Mouse (Mus musculus): Measurements from ENCODE around the gene Myadm. TPM values are rescaled to one million over a fixed set of nuclear protein-coding genes. Genes with fewer than 3 reads are reported as not detected.

Myadm gene
- total RNA-seq, 2 experiments from 2014 or later = 55.9 to 68.6 TPM

DNA sequence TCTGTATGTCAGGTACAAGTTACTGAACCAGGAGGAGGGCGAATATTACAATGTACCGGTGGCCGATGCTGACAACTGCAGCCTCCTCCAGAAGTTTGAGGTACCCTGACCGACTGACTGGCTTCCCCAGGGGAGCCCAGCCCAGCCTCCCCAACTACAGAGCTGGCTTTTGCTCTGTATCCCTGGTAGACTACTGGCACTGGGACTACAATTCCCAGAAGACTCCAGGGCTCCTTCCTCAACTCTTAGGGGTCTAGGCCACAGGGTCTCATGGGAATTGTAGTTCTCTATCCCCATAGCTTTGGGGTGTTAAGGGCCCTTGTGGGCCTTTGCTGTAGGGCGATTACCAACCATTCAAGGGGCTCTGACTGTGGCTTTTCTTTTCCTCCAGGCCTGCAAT, 25.2 kb downstream of the Myadm start:
- no peak for DNase-seq (ENCODE audit: low spot score in 2 of 2)

DNA sequence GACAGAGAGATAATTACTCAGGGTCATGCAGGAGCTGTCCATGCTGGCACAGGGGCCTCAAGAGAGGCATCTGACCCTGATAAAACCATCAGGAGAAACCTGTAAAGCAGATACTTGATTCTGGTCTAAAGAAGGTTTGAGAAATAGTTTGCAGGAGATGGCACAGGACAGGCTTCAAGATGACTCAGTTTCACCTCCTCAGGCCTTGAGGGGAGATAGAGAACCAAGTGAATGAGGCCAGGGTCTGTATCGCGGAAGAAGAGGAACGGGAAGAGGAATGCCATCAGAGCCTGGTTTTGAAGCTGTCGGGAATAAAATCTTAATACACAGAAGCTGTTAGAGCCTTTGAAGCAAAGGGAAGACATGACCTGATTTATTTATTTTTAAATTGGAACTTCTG, 28.8 kb downstream of the Myadm start:
- DNase-seq (ENCODE audit: low spot score in 2 of 2) = no peak

DNA sequence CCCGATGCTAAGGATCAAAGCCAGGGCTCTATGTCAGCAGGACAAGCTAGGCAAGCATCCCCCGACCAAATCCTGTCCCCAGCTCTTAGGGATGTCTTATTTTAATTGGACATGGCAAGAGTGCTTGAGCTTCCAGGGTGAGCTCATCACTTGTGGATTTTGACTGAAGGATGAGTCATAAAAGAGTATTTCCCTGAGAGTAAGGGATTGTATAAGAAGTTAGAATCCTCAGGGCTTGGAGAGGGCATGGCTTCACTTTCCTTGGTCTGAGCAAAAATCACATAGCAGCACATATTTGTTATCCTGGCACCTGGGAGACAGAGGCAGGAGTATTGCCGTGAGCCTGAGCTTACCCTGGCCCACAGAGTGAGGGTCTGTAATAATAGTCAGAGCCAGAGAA, 32.0 kb downstream of the Myadm start:
- no peak for DNase-seq (ENCODE audit: low spot score in 2 of 2)

GRCm38 (mm10) chr7:3323826-3324225, 34.9 kb downstream of the Myadm start:
- no peak for DNase-seq (ENCODE audit: low spot score in 2 of 2)

GRCm38 (mm10) chr7:3327961-3328360, 39.1 kb downstream of the Myadm start:
- DNase-seq (ENCODE audit: low spot score in 2 of 2) = no peak

DNA sequence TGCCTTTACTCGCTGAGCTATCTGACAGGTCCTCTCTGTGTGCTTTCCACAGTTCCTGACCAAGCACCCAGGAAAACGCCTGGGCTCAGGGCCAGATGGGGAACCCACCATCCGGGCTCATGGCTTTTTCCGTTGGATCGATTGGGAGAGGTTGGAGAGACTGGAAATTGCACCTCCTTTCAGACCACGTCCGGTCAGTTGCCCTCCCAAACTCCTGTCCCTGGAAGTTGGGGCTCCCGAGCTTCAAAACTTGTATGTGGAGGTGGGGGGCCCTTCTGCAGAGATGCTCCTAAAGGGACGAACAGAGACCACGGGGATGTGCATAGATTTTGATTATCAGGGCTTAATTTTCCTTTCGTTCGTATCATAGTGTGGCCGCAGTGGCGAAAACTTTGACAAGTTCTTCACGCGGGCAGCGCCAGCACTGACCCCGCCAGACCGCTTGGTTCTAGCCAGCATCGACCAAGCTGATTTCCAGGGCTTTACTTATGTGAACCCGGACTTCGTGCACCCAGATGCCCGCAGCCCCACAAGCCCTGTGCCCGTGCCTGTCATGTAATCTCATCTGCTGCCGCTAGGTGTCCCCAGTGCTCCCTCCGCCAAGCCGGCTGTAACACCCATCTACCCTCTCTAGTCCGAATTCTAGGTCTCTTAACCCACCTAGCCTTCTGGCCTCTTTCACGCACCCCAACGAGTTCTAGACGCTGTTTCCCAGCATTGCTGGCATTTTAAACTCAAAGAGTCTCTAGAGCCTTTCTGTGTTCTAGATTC, 41.1 kb downstream of the Myadm start:
- DNase-seq (ENCODE audit: low spot score in 2 of 2) = peak; percentile 78 to 86

DNA sequence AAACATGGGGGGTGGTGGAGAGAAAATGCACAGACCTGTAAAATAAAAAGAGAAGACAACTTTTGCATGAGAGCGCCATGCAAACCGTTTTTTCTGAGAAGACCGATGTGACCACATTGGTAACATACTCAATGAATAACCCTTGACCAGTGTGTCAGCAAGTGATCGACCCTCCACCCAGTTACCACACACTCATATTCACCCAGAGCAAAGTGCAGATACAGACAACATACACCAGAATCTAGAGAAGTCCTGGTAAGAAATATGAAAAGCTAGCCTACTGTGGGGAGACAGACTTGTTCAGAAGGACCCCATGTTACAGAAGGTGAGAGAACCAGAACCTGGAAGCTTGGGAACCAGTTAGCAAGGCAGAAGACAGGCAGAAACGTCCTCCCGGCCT, 42.3 kb downstream of the Myadm start:
- no peak for DNase-seq (ENCODE audit: low spot score in 2 of 2)

DNA sequence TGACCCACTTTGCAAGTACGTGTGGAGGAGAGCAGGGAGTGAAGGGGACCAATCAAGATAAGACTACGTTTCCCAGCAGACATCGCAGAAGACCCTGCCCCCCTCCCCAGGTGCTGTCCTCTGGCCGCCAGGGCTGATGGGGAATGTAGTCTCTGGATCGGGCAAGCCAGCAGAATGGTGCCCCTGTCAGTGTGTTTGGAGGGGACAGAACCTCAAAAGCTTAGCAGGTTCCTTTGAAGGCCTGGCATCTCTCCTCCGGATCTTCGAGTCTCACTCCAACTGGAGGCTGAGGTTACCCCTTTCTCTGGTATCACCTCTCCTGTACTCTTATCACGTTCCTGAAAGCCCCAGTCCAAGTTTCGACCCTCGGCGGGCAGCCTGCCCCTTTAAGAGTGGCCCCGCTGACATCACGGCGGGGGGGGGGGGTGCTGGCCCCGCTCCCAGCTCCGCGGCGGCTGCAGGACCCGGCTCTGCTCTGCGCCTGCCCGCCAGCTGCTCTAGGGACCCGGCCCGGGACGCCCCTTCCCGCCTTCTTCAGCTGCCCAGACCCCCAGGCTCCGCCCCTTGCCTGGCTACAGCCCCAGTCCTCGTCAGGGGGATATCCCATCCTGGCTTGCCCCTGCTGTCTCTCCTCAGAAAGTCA, 42.8 kb downstream of the Myadm start:
- peak in 1 of 2 experiments; percentile 39 for DNase-seq (ENCODE audit: low spot score in 2 of 2)

DNA sequence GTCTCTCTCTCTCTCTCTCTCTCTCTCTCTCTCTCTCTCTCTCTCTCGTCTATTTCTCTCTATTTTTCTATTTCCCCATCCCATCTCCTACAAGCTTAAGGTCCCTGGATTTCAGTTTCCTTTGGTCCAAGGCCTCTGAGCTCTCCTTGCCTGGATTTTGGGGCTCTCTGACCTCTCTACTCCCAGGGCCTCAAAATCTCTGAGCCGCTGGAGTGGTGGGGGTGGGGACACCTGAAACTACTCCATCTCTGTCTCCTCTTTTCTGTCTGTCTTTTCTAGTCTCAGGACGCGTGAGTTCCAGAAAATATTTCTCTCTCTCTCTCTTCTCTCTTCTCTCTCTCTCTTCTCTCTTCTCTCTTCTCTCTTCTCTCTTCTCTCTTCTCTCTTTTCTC, 43.3 kb downstream of the Myadm start:
- DNase-seq (ENCODE audit: low spot score in 2 of 2) = no peak

- DNase-seq (ENCODE audit: low spot score in 2 of 2) = no peak
These were observed 44.0 kb downstream of the Myadm start, which contains the start of gene Cacng7 for GRCm38 (mm10) chr7:3332619-3333521. Cacng7 (plus strand) TSS chr7:3332955.

- DNase-seq (ENCODE audit: low spot score in 2 of 2) = no peak
These were observed 44.7 kb downstream of the Myadm start for GRCm38 (mm10) chr7:3333542-3333941.

DNA sequence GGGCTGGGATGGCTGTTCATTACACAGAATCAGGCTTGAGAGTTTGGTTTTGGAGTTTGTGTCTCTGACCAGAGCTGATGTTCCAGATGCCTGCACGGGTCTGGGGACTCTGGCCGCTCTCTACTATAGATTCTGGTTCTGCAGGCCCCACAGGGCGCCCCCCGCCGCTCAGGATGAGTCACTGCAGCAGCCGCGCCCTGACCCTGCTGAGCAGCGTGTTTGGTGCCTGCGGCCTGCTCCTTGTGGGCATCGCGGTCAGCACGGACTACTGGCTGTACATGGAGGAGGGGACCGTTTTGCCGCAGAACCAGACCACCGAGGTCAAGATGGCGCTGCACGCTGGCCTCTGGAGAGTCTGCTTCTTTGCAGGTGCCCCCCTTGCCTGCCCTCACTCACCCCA, 47.5 kb downstream of the Myadm start:
- DNase-seq (ENCODE audit: low spot score in 2 of 2) = no peak

GRCm38 (mm10) chr7:3338286-3338935, 49.5 kb downstream of the Myadm start:
- no peak for DNase-seq (ENCODE audit: low spot score in 2 of 2)

DNA sequence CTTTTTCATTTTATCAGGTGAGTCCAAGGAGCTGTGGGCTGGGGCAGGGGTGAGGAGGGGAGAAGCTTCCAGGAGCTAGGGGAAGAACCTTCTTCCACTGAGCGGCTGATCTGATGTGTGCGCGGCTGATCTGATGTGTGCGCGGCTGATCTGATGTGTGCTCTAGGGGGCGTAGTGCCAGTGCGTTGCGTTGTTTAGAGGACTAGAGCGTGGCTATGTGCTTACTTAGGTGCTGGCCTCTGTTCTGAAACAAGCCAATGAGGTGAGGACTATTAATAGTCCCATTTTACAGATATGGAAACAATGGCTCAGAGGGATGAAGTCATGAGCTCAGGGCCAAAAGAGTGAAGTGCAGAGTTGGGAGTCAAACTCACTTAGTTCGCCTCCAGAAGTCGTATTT, 50.1 kb downstream of the Myadm start:
- no peak for DNase-seq (ENCODE audit: low spot score in 2 of 2)

DNA sequence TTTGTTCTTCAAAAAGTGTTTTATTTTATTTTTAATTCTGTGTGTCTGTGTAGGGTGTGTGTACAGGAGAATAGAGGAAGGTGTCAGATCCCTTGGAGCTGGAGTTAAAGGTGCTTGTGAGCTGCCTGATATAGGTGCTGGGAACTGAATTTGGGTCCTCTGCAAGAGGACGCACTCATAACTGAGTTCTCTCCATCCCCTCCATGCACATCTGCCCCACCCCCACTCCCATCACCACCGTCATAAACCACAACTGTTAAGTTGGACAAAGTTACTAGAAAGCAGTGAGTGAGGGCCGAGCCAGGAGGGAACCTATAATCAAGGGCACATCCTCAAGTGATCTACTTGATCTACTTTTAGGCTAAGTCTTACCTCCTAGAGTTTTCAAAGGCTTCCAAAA, 55.0 kb downstream of the Myadm start:
- DNase-seq (ENCODE audit: low spot score in 2 of 2) = no peak

GRCm38 (mm10) chr7:3345301-3345700, 56.4 kb downstream of the Myadm start:
- no peak for DNase-seq (ENCODE audit: low spot score in 2 of 2)

- no peak for DNase-seq (ENCODE audit: low spot score in 2 of 2)
These were observed 58.7 kb downstream of the Myadm start for GRCm38 (mm10) chr7:3347366-3348287.

DNA sequence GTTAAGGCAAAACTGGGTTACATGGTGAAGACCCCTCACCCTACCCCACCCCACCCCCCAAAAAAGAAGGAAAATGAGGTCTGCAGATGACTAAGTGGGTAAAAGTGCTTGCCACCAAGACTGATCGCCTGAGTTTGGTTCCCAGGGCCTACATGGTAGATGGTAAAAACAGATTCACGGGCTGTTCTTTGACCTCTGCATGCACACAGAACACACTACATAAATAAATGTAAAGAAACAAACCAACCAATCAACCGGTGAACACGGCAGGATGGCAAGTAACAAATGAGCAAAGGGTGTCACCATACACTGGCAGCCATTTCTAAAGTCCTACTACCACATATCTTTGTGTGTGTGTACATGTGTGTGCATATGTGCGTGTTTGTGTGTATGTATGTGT, 59.4 kb downstream of the Myadm start:
- no peak for DNase-seq (ENCODE audit: low spot score in 2 of 2)

- no peak for DNase-seq (ENCODE audit: low spot score in 2 of 2)
These were observed 60.9 kb downstream of the Myadm start for GRCm38 (mm10) chr7:3349775-3350174.

Measured in adrenal gland, adult 18-20 months (tissue).